Mouse (Mus musculus) heart, embryonic 16.5 days (tissue): ENCODE results near the gene Btbd11. TPM values are rescaled to one million over a fixed set of nuclear protein-coding genes. Genes with fewer than 3 reads are reported as not detected.

Experiments used
- ATAC-seq: fragments of 200-750 bp; cut with Nextera tagmentation; replicated peaks from 2 replicates; pipeline ENCODE4 v1.8.0; 2017; ENCODE audit warnings: moderate number of reproducible peaks; ENCODE audit not compliant: insufficient read depth, low FRiP score; ENCODE audit errors: extremely low read depth
- H3K27ac ChIP-seq: fragments of 300-500 bp; sonication (generic); 2 replicates; pipeline ENCODE4 v1.5.1; 2014; ENCODE audit warnings: mild to moderate bottlenecking, low read length, control low read depth, moderate library complexity
- H3K27me3 ChIP-seq: fragments of 300-500 bp; sonication (generic); 2 replicates; pipeline ENCODE4 v1.6.1; 2014; ENCODE audit warnings: low read length, mixed read lengths; ENCODE audit not compliant: control insufficient read depth, insufficient read depth
- H3K36me3 ChIP-seq: fragments of 300-500 bp; sonication (generic); 2 replicates; pipeline ENCODE4 v1.6.1; 2014; ENCODE audit not compliant: control insufficient read depth, insufficient read depth
- H3K4me1 ChIP-seq: fragments of 300-500 bp; sonication (generic); 2 replicates; pipeline ENCODE4 v1.6.1; 2014; ENCODE audit warnings: low read length, mixed read lengths; ENCODE audit not compliant: control insufficient read depth, insufficient read depth
- H3K4me2 ChIP-seq: fragments of 300-500 bp; sonication (generic); 2 replicates; pipeline ENCODE4 v1.6.1; 2014; ENCODE audit warnings: low read depth, mild to moderate bottlenecking, control low read depth, low read length
- H3K4me3 ChIP-seq: fragments of 300-500 bp; sonication (generic); 2 replicates; pipeline ENCODE4 v1.5.1; 2014; ENCODE audit warnings: mild to moderate bottlenecking, control low read depth, low read length
- H3K9ac ChIP-seq: fragments of 300-500 bp; sonication (generic); 2 replicates; pipeline ENCODE4 v1.6.1; 2014; ENCODE audit warnings: low read length, control low read depth
- H3K9me3 ChIP-seq: fragments of 300-500 bp; sonication (generic); replicated peaks from 2 replicates; pipeline ENCODE4 v1.6.1; 2016; ENCODE audit warnings: low read length; ENCODE audit not compliant: control insufficient read depth
- WGBS: fragments of 180-500 bp; shearing (Covaris S2); extraction: QIAGEN DNeasy Blood & Tissue Kit; methylation state at CpG from one replicate; pipeline ENCODE4 v1.1.7; 2014; 5-methylcytosine and 5-hydroxymethylcytosine counted together
- polyA plus RNA-seq: library from polyadenylated mRNA; unstranded; fragments of >200 nt; fragmentation: Nextera tagmentation; extraction: Ambion mirVana; gene quantifications from 2 replicates; pipeline ENCODE4 v1.2.1, GENCODE M21; 2015

The Btbd11 gene
- polyA plus RNA-seq, 1 experiment from 2014 or later: 3.2 TPM

DNA sequence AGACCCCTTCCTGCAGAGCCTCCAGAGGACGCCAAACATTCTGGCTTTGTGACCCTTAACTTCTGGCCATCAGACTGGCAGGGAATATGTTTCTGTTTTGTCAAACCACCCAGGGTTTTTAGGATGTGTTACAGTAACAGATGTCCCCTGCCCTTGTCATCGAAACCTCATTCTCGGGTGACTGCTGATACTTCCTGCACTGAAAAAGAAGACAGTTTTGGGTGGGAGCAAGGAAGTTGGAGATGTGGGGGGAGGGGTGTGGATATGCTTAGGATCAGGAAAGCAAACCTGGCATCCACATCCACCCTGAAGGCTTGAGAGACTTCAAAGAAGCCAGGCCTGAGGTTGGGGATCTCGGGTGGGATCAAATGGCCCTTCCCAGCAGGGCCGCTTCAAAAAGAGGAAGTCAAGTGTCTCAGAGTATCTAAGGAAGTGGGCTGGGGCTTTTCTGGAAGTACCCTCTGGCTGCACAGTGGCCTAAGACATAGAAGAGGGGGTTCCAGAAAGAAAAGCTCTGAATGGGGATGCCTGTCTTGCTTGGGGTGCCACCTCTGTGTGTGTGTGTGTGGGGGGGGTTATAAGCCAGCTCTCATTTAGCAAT, 115.5 kb downstream of the Btbd11 start:
- no peak overlapping the region for H3K4me2 ChIP-seq
- 48% methylated on average over 5 of the region's 5 CpGs for WGBS
- no peak overlapping the region for H3K9ac ChIP-seq
- ATAC-seq: no peak
- H3K27ac ChIP-seq: no peak overlapping the region
- no peaks in the 10 kb centered on the region for H3K9me3 ChIP-seq
- H3K36me3 ChIP-seq: no peaks in the 10 kb centered on the region
- H3K27me3 ChIP-seq: no peaks in the 10 kb centered on the region
- no peak overlapping the region for H3K4me3 ChIP-seq
- no peaks in the 10 kb centered on the region for H3K4me1 ChIP-seq

DNA sequence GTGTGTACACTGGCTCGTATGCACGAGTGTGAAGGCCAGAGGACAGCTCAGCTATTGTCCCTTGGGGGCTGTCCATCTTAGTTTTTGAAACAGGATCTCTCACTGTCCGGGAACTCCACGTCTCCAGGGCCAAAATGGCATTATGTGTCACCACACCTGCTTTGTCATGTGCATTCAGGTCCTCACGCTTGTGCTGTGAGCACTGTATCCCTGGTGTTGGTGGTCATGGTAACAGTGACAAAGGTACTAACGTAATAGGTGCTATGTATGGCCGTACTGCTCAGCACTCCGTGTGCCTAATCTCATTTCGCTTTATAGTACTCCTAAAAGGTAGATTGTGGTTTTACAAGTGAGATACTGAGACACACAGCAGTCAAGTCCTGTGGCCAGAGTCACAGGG, 116.0 kb downstream of the Btbd11 start:
- no peak for ATAC-seq
- H3K27me3 ChIP-seq: no peaks in the 10 kb centered on the region
- no peaks in the 10 kb centered on the region for H3K4me1 ChIP-seq
- H3K36me3 ChIP-seq: no peaks in the 10 kb centered on the region
- no peak overlapping the region for H3K4me2 ChIP-seq
- WGBS: 77% methylated on average over 9 of the region's 9 CpGs
- no peak overlapping the region for H3K4me3 ChIP-seq
- no peaks in the 10 kb centered on the region for H3K9me3 ChIP-seq
- H3K9ac ChIP-seq: no peak overlapping the region
- H3K27ac ChIP-seq: no peak overlapping the region

DNA sequence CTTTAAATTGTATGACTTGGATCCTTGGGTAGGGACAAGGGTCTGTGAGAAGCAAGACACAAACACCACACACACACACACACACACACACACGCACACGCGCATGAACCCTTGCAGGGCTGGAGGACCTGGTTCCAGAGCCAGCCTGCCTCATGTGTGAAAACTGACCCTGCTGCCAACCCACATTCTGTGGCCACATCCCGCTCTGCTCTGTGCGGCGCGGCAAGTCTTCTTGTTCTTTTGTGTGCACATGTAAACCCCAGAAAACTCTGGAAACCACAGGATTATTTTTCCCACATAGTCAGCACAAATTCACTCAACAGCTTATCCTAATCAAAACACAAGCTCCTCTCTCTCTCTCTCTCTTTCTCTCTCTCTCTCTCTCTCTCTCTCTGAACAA, 116.8 kb downstream of the Btbd11 start:
- Histone ChIP-seq H3K4me3 (no peak overlapping the region), H3K36me3 (no peaks in the 10 kb centered on the region), H3K27ac (no peak overlapping the region), H3K4me2 (no peak overlapping the region), H3K27me3 (no peaks in the 10 kb centered on the region), H3K4me1 (no peaks in the 10 kb centered on the region), H3K9ac (no peak overlapping the region), H3K9me3 (no peaks in the 10 kb centered on the region)
- WGBS: 80% methylated on average over 7 of the region's 7 CpGs
- no peak for ATAC-seq

DNA sequence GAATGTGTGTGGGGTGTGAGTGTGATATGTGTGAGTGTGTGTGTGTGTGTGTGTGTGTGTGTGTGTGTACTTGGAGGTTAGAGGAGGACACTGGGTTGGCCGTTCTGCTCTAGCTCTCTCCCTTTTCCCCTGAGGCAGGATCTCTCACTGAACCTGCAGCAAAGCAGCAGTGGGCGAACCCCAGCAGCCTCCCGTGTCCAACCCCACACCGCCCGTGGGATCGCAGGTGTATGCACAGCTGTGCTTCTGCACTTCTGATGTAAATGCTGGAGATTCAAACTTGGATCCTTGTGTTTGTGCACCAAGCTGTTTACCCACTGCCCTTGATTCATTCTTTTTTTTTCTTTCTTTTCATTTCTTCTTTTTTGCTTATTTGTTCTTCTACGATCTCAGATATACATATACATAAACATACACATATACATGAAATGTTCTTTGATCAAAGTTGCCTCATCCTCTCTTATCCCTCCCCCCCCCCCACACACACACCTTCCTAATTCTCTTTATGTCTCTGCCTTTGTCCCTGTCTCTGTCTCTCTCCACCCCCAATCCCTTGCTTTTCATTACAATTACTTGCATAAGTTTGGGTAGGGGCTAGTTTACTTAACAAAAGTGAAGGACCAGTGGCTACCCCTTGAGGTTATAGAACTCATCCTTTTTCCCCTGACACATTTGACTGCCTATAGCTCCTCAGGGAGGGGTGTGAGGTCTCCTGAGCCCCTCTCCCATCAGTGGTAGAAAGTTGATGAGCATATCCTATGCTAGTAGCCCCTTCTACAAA, 120.8 kb downstream of the Btbd11 start:
- no peak for ATAC-seq
- H3K9ac ChIP-seq: no peak overlapping the region
- no peak overlapping the region for H3K27ac ChIP-seq
- peaks cover 3% of the 10 kb centered on the region; the same call in 1 of the 2 replicates for H3K9me3 ChIP-seq
- H3K36me3 ChIP-seq: no peaks in the 10 kb centered on the region
- no peak overlapping the region for H3K4me3 ChIP-seq
- 74% methylated on average over 7 of the region's 7 CpGs for WGBS
- H3K27me3 ChIP-seq: no peaks in the 10 kb centered on the region
- H3K4me1 ChIP-seq: no peaks in the 10 kb centered on the region
- no peak overlapping the region for H3K4me2 ChIP-seq

DNA sequence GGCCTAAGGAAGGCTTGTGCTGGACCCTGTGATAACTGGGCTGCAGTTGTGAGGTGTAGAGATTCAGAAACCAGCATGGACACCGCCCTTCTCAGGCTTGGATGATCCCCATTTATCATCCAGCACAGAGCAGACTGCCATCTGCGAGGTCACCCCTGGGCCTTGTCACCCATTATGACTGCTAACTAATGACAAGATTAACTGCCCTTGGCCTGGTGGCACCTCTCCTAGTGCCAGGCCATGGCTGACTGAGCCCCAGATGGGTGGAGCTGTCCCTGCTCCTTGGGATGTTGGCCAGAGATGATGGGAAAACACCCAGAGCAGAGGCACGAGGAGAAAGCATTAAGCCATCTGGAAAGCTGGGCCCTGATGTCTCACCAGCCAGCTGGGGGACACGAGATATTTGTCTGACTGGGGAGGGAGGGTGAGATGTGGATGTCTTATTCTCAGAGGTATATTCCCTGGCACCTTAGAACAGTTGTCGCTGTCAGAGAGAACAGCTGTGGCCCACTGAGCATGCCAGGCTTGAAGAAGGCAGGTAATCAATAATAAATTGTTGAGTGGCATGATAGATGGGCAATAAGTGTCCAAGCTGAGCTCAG, 121.7 kb downstream of the Btbd11 start:
- no peak overlapping the region for H3K9ac ChIP-seq
- no peak overlapping the region for H3K4me3 ChIP-seq
- 67% methylated on average over 5 of the region's 5 CpGs for WGBS

DNA sequence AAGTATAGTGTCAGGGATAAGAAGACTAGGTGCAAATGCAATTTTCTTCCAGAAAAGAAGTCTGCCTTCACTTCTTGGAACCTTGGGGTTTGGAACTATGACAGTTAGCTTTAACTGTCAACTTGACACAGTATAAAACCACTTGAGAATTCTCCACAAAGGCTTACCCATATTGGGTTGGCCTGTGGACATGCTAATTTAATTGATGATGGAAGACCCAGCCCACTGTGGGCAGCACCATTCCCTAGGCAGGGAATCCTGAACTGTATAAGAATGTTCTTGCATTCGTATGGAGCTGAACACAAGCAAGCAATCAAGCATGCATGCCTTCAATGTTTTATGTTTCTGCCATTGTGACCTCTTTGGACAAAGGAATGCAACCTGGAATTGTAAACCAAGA, 122.4 kb downstream of the Btbd11 start:
- no peaks in the 10 kb centered on the region for H3K36me3 ChIP-seq
- no peak overlapping the region for H3K4me2 ChIP-seq
- WGBS: 72% methylated on average over 1 of the region's 1 CpGs
- H3K27me3 ChIP-seq: no peaks in the 10 kb centered on the region
- H3K9ac ChIP-seq: no peak overlapping the region
- peaks cover 3% of the 10 kb centered on the region; the same call in 1 of the 2 replicates for H3K9me3 ChIP-seq
- H3K27ac ChIP-seq: no peak overlapping the region
- H3K4me1 ChIP-seq: no peaks in the 10 kb centered on the region
- no peak overlapping the region for H3K4me3 ChIP-seq
- no peak for ATAC-seq

More for the DNA sequence above, 121.7 kb downstream of the Btbd11 start:
- Histone ChIP-seq H3K27ac (no peak overlapping the region), H3K27me3 (no peaks in the 10 kb centered on the region), H3K36me3 (no peaks in the 10 kb centered on the region), H3K9me3 (peaks cover 3% of the 10 kb centered on the region; the same call in 1 of the 2 replicates), H3K4me2 (no peak overlapping the region), H3K4me1 (no peaks in the 10 kb centered on the region)
- ATAC-seq: no peak

DNA sequence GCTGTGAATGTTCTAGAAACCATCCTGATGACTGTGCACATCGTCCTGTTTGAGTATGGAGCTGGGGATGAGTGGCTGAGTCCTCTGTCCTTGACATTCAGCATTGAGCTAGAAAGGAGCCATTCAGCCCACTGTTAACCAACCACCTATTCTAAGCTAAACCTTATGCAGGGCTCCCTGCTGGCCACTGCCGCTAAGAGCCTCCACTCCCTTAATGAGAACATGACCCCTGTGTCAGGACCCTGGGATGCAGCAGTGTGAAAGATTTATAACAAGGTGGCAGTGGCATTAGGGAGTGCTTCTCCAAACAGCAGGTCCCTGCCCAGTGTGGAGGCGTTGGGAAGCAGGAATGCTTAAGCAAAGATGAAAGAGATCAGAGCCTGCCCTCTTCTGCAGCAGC, 123.7 kb downstream of the Btbd11 start:
- Histone ChIP-seq H3K9me3 (peaks cover 3% of the 10 kb centered on the region; the same call in 1 of the 2 replicates), H3K27ac (no peak overlapping the region), H3K36me3 (no peaks in the 10 kb centered on the region), H3K4me2 (no peak overlapping the region), H3K27me3 (no peaks in the 10 kb centered on the region; the same call in 1 of the 2 replicates), H3K4me1 (no peaks in the 10 kb centered on the region), H3K4me3 (no peak overlapping the region), H3K9ac (no peak overlapping the region)
- no peak for ATAC-seq
- WGBS: 16% methylated on average over 3 of the region's 3 CpGs

DNA sequence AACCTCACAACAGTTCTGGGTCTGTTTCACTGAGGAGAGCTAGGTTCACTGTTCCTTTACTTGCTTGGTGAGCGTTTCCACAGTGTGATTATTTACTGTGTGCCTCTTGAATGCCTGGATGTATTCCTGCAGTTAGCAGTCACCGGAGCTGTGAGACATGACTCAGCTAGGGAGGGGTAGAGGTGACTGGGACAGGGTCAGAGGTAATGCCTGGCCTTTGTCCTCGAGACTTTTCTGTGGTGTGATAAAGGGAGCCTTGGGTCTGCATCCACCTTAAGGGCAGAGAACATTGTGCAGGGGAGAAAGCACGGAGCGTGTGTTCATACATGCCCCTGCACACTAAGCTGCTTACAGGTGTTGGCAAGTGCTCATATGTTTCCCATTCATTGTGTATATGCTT, 126.2 kb downstream of the Btbd11 start:
- Histone ChIP-seq H3K36me3 (no peaks in the 10 kb centered on the region), H3K9ac (no peak overlapping the region), H3K4me2 (no peak overlapping the region), H3K27ac (no peak overlapping the region), H3K27me3 (no peaks in the 10 kb centered on the region; the same call in 1 of the 2 replicates), H3K4me1 (no peaks in the 10 kb centered on the region), H3K4me3 (no peak overlapping the region), H3K9me3 (peaks cover 3% of the 10 kb centered on the region; the same call in 1 of the 2 replicates)
- WGBS: 65% methylated on average over 5 of the region's 5 CpGs
- no peak for ATAC-seq
